Mouse (Mus musculus): Measurements from ENCODE around the gene Gsg1l2.
A peak's percentile ranks its signal among the peaks of the same experiment; 100 is the strongest.

The Gsg1l2 gene

GRCm38 (mm10) chr11:67774379-67774778, at the start of gene Gsg1l2:
Gene Gsg1l2 (plus strand): TSS chr11:67774608.
- DNase-seq = no peak

GRCm38 (mm10) chr11:67727095-67727494, 47.3 kb upstream of the Gsg1l2 start:
- DNase-seq = no peak

GRCm38 (mm10) chr11:67728726-67729125, 45.7 kb upstream of the Gsg1l2 start:
- no peak for DNase-seq

- no peak for DNase-seq
These were observed 43.4 kb upstream of the Gsg1l2 start for GRCm38 (mm10) chr11:67731056-67731455.

DNA sequence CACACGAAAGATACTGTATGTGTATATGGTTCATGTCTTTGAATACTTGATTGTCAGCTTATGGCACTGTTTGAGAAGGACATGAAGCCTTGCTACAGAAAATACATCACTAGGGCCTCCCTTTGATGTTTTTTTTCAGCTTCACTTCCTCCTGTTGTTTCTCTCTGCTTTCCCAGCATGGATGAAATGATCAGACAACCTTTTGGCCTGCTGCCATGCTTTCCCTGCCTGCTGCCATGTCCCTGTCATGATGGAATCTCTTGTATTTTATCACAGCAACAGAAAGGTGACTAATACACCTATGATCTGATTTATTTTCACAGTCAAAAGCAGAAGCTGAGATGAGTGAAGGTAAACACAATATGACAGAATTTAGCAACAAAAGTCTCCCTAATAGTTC, 40.7 kb upstream of the Gsg1l2 start:
- DNase-seq = no peak

DNA sequence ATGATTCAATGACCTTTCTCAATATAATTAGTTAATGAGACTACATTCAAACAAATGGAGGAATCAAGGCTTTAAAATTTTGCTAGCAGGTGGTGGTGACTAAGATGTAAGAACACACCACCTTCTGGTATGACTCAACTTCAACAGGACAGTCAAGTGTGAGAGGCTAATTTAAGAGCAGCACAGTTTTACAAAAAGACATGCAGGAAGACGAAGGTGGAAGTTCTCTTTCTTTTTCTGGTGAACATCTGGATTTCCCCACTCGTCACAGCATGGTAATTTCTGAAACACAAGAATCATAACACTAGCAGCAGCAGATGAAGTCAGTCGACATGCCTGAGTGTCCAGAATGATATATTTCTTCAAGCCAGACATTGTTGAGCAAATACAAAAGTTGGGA, 39.8 kb upstream of the Gsg1l2 start:
- DNase-seq = no peak

DNA sequence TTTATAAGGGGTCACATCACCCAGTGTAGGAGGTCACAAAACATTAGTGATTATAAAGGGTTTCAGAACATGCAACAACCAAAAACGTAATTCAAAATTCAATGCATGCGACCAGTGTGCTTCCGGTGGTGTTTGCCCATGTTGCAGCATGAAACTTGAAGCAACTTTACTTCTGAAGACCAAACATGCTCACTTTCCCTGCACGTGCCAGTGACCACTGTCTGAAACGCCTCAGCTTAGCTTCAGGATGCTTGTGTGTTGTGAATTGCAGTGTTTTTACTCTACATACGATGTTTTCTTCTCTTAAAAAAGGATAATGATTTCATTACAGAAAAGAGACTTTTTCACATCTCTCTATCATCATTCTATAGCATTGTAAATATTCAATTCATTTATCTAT, 36.1 kb upstream of the Gsg1l2 start:
- no peak for DNase-seq

- DNase-seq = no peak
These were observed 35.4 kb upstream of the Gsg1l2 start for GRCm38 (mm10) chr11:67738846-67739490.

GRCm38 (mm10) chr11:67741569-67741968, 32.8 kb upstream of the Gsg1l2 start:
- DNase-seq = no peak

- DNase-seq = no peak
These were observed 18.1 kb upstream of the Gsg1l2 start for GRCm38 (mm10) chr11:67756287-67756686.

- DNase-seq = no peak
These were observed 16.8 kb upstream of the Gsg1l2 start for GRCm38 (mm10) chr11:67757373-67758167.

- DNase-seq = no peak
These were observed 3.4 kb upstream of the Gsg1l2 start, which contains the start of gene Glp2r for GRCm38 (mm10) chr11:67771053-67771452. Gene Glp2r (minus strand): TSS chr11:67771153.

- no peak for DNase-seq
These were observed 2.7 kb upstream of the Gsg1l2 start for GRCm38 (mm10) chr11:67771691-67772090.

GRCm38 (mm10) chr11:67772577-67772976, 1.8 kb upstream of the Gsg1l2 start:
- DNase-seq = peak; percentile 61

GRCm38 (mm10) chr11:67790182-67790581, 15.8 kb downstream of the Gsg1l2 start:
- DNase-seq = no peak

DNA sequence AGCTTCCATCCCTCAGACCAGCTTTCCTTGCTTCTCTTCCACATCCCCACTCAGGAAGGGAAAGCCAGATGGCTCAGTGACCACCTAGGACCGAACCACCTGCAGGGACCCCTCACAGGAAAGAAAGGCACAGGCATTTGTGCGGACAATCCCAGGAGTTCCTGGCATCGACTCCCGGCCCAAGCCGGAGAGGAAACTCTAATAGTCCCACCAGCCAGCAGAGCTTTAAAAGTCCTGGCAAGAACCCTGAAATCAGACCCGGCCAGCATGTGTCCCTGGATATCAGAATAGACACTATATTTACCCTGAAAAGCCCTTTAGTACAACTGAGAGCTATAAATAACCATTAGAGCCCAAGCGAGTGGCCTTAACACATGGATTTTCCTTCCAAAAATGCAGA, 23.5 kb downstream of the Gsg1l2 start, which contains the start of gene Dhrs7c:
Dhrs7c (plus strand) TSS at position 257 of the 400 bp plus-strand sequence.
- no peak for DNase-seq

DNA sequence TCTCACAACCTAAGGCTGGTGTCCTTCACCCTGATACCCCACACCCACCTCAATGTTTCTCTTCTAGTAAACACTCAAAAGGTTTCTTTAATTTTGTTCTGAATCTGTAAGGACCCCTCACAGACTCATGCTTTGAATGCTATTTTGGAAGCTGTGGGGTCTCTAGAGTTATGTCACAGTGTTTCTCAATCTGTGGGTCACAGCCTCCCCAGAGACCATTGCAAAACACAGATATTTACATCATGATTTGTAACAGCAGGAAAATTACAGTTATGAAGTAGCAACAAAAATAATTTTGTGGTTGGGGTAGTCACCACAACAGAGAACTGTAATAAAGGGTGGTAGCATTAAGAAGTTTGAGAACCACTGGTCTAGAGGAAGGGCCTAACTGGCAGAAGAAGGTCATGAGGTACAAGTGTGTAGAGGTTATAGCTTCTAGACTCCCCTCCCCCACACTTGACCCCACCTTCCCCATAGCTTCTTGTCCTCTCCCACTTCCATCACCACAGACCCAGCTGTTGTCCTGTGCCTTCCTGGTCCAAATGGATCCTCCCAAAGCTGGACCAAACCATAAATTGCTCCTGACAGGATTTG, 25.8 kb downstream of the Gsg1l2 start:
- DNase-seq = no peak

DNA sequence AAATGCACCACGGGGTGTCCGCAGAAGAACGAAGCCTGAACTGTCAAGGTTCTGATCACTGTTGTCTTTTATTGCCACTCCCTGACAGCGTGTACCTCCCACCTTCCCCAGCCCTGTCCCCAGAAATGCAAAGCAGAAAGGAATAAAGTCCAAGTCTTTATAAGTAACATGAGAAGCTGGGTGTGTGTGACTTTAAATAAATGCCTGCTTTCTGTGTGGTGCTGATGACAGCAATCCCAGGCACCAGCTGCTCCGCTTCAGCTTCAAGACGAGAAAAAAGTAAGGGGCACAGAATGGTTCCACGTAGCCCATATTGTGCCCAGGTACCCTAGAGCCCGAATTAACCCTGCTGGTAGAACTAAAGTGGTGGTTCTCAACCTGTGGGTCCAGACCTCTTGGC, 26.8 kb downstream of the Gsg1l2 start:
- DNase-seq = no peak

DNA sequence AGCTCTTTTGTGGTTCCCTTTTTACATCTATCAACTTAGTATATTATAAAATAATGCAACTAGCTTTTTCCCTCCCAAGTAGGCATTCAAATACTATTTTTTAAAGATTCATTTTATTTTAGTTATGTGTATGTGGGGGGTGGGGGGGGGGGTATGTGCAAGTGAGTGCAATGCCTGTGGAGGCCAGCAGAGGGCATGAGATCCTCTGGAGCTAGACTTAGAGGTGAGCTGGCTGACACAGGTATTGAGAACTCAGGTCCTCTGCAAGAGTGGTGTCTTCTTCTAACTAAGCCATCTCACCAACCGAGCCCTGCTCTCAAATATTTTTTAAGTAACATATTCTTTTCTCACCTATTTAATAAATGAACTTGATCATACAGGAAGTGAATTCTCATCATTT, 31.1 kb downstream of the Gsg1l2 start:
- DNase-seq = no peak

GRCm38 (mm10) chr11:67806832-67807597, 32.6 kb downstream of the Gsg1l2 start:
- DNase-seq = no peak

DNA sequence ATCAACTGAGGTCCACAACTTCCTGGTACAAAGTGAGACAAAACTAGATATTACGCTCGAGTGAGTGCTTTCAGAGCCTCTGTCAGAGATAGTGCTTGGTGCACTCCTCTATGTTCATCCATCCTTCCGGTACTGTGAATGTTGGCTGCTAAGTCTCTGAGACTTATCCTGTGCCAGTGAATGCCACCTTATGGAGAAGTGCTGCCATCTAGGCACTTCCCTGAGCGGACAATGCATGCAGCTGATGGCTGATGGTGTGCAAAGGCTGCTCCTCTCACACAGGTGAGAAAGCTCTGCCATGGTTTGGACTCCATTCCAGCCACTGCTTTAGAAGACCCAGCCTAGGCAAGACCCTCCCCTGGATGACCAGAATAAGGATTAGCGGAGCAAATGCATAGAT, 33.6 kb downstream of the Gsg1l2 start:
- no peak for DNase-seq

DNA sequence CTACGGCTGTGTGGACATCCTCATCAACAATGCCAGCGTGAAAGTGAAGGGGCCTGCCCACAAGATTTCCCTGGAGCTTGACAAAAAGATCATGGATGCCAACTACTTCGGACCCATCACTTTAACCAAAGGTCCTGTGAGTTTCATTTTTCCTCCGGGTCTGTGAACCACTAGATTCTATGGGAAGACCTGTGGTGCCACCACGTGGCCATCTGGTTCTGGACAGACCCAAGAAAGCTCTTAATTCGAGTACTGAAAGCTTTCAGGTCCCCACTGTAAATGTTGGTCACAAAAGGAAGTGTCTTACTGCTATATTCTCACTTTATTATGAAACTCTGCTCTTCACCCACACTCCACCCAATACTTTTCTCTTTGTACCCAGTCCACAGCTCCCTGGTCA, 37.1 kb downstream of the Gsg1l2 start:
- DNase-seq = no peak

DNA sequence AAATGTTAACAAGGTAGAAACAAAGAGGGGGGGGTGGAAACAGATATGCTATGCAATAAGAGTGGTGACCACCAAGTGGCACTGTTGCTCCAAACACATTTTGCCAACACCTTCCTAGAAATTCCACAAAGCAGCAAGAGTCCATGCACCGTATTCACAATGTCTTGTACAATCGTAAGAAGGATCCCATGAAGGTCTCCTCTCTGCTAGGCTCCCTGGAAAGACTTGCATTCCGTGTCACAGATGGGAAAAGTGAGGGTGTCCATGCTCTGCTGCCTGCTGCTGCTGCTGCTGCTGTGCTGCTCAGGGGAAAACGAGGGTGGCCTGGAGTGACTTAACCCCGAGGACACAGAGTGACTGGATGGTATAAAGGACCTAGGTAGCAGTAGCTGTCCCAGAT, 45.2 kb downstream of the Gsg1l2 start:
- DNase-seq = peak; percentile 7
